Mouse (Mus musculus) midbrain, postnatal 0 days (tissue): Measurements from ENCODE around the gene Tgm3. TPM values are rescaled to one million over a fixed set of nuclear protein-coding genes. Genes with fewer than 3 reads are reported as not detected.

Experiments
- ATAC-seq: fragments of 200-750 bp; cut with Nextera tagmentation; 2 replicates; pipeline ENCODE4 v1.8.0; 2017; ENCODE audit warnings: moderate number of reproducible peaks, mild to moderate bottlenecking, moderate TSS enrichment, moderate library complexity; ENCODE audit not compliant: low FRiP score
- DNase-seq: peaks from one replicate; pipeline ENCODE4 v3.0.0-alpha.2; 2015; ENCODE audit warnings: low spot score
- H3K27ac ChIP-seq: fragments of 300-500 bp; sonication (generic); 2 replicates; pipeline ENCODE4 v1.5.1; 2014; ENCODE audit warnings: low read depth, mild to moderate bottlenecking, low read length, mixed read lengths
- H3K27me3 ChIP-seq: fragments of 300-500 bp; sonication (generic); 2 replicates; pipeline ENCODE4 v1.6.1; 2014; ENCODE audit warnings: low read length, control low read depth, mixed read lengths; ENCODE audit not compliant: insufficient read depth
- H3K36me3 ChIP-seq: fragments of 300-500 bp; sonication (generic); 2 replicates; pipeline ENCODE4 v1.6.1; 2014; ENCODE audit warnings: low read length, control low read depth, mixed read lengths; ENCODE audit not compliant: insufficient read depth
- H3K4me1 ChIP-seq: fragments of 300-500 bp; sonication (generic); 2 replicates; pipeline ENCODE4 v1.6.1; 2014; ENCODE audit warnings: mild to moderate bottlenecking, control low read depth, antibody characterized with exemption, low read length, mixed read lengths; ENCODE audit not compliant: insufficient read depth
- H3K4me2 ChIP-seq: fragments of 300-500 bp; sonication (generic); 2 replicates; pipeline ENCODE4 v1.6.1; 2014; ENCODE audit warnings: low read depth, mild to moderate bottlenecking, low read length, mixed read lengths; ENCODE audit not compliant: poor library complexity, severe bottlenecking
- H3K4me3 ChIP-seq: fragments of 300-500 bp; sonication (generic); 2 replicates; pipeline ENCODE4 v1.5.1; 2014; ENCODE audit warnings: low read depth, mild to moderate bottlenecking, low read length, moderate library complexity
- H3K9ac ChIP-seq: fragments of 300-500 bp; sonication (generic); replicated peaks from 2 replicates; pipeline ENCODE4 v1.6.1; 2014; ENCODE audit warnings: mild to moderate bottlenecking, low read length, moderate library complexity, mixed read lengths; ENCODE audit not compliant: poor library complexity, severe bottlenecking
- H3K9me3 ChIP-seq: fragments of 300-500 bp; sonication (generic); 2 replicates; pipeline ENCODE4 v1.6.1; 2016; ENCODE audit warnings: low read length, control low read depth
- CTCF ChIP-seq: IDR thresholded peaks from 2 replicates; pipeline ENCODE4 v1.5.1; 2016; ENCODE audit warnings: antibody characterized with exemption, mild to moderate bottlenecking
- WGBS: fragments of 180-500 bp; shearing (Covaris S2); extraction: QIAGEN DNeasy Blood & Tissue Kit; methylation state at CpG from one replicate; pipeline ENCODE4 v1.1.7; 2014; 5-methylcytosine and 5-hydroxymethylcytosine counted together
- microRNA-seq: library from miRNA; unstranded; fragments of <30 nt; microRNA quantifications from one replicate; pipeline ENCODE4, GENCODE M21; 2016; ENCODE audit warnings: borderline number of aligned reads
- polyA plus RNA-seq: library from polyadenylated mRNA; unstranded; fragments of >200 nt; fragmentation: Nextera tagmentation; extraction: Ambion mirVana; gene quantifications from 2 replicates; pipeline ENCODE4 v1.2.1, GENCODE M21; 2015
- total RNA-seq: library from RNA; depleted of rRNA; stranded (reverse); fragments of >200 nt; gene quantifications from 2 replicates; pipeline ENCODE4 v1.2.3, GENCODE M21; 2014; rRNA removed

The Tgm3 gene
- total and polyA plus RNA-seq, 2 experiments from 2014 or later, result 0.06 to 0.11 TPM

- no peak for TF ChIP-seq CTCF
- no peak overlapping the region for H3K4me3 ChIP-seq
- no peaks in the 10 kb centered on the region for H3K27me3 ChIP-seq
- no peak overlapping the region for H3K9ac ChIP-seq
- 82% methylated on average over 2 of the region's 2 CpGs for WGBS
- no peaks in the 10 kb centered on the region for H3K4me1 ChIP-seq
- DNase-seq, result no peak
- no peaks in the 10 kb centered on the region for H3K9me3 ChIP-seq
- H3K36me3 ChIP-seq, result no peaks in the 10 kb centered on the region
- no peak overlapping the region for H3K27ac ChIP-seq
- no peak for ATAC-seq
- no peak overlapping the region for H3K4me2 ChIP-seq
Observed at GRCm38 (mm10) chr2:130070396-130070795, 58.2 kb downstream of the Tgm3 start.

Small RNAs within 50 kb of the gene (microRNA-seq; reads per million reads assigned to microRNA genes)
- gene Mir6339, result not detected

Other genes starting within 250 kb of the Tgm3 start
- 16.1 and 19.1 TPM in 2 replicates for gene Stk35, start 211.8 kb upstream of the Tgm3 start, total RNA-seq
- 4.7 and 5.6 TPM in 2 replicates for gene Stk35, start 211.8 kb upstream of the Tgm3 start, polyA plus RNA-seq
- gene Tgm6, start 100.1 kb downstream of the Tgm3 start, total RNA-seq, result 0.27 and 0.28 TPM in 2 replicates
- gene Tgm6, start 100.1 kb downstream of the Tgm3 start, polyA plus RNA-seq, result 0.31 and 0.36 TPM in 2 replicates
- 227 and 250 TPM in 2 replicates for gene Snrpb, start 167.1 kb downstream of the Tgm3 start, total RNA-seq
- gene Snrpb, start 167.1 kb downstream of the Tgm3 start, polyA plus RNA-seq, result 269 and 274 TPM in 2 replicates
- not detected in 2 replicates for gene Tmc2, start 182.8 kb downstream of the Tgm3 start, total RNA-seq
- not detected in 2 replicates for gene Tmc2, start 182.8 kb downstream of the Tgm3 start, polyA plus RNA-seq